Mouse (Mus musculus) mouse embryonic stem cell (cell line): Measurements from ENCODE around the gene Chadl.

Experiments used
- in situ Hi-C, 2 experiments: fragments of 300-500 bp; cut with MboI; formaldehyde crosslinking; loops; 1 replicate in 1 of 2; 3 replicates in 1 of 2; pipeline ENCODE4 v1.14.3; 2019 to 2020; ENCODE audit warnings: low sequenced_read_pairs in 2 of 2, low pct_unique_long_range_greater_than_20kb in 1 of 2, mixed read lengths in 1 of 2; ENCODE audit not compliant: unreplicated experiment in 1 of 2

Chadl gene

DNA sequence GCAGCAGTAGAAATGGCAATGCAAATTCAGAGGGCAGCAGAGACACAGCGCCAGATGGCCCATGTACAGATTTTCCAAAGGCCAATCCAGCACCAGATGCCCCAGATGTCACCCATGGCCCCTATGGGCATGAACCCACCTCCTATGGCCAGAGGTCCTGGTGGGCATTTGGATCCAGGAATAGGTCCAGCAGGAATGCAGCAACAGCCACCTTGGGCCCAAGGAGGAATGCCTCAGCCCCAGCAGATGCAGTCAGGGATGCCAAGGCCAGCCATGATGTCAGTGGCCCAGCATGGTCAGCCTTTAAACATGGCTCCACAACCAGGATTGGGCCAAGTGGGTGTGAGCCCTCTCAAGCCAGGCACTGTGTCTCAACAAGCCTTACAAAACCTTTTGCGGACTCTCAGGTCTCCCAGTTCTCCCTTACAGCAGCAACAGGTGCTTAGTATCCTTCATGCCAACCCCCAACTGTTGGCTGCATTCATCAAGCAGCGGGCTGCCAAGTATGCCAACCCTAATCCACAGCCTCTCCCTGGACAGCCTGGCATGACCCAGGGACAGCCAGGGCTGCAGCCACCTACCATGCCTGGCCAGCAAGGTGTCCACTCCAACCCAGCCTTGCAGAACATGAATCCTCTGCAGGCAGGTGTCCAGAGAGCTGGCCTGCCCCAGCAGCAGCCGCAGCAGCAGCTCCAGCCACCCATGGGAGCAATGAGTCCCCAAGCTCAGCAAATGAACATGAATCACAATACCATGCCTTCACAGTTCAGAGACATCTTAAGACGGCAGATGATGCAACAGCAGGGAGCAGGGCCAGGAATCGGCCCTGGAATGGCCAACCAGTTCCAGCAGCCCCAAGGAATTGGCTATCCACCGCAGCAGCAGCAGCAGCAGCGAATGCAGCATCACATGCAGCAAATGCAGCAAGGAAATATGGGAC, 47.3 kb downstream of the Chadl start:
- in situ Hi-C loops = no loop called here
